Mouse (Mus musculus): ENCODE measurements at regions not wholly inside any gene's neighbourhood (a gene's known extent, or its start where the extent isn't known, plus 50 kb on each side); places are given as distances from the start of the nearest gene placed in this dataset.

DNA sequence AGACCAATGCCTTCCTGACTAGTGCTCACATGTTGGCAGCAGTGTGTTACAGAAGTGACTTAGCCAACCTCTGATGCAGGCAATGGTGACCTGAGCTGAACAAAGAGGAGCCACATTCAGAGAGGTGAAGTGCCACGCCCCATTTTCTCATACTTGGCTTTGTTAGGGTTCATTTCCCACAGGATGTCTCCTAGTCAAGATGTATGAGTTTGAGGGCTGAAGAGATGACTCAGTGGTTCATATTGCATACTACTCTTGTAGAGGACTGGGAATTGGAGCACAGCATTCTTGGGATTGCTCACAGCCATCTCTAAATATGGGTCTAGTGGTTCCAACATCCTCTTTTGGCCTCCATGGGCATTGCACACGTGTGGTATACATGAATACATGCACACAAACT lies 478.9 kb upstream of the Sox9 start:
- Histone ChIP-seq H3K9me3 (replicated peaks; ENCODE audit: control insufficient read depth, low read length) (no peaks in the 10 kb centered on the region), H3K9ac (replicated peaks; ENCODE audit: low read depth, low read length) (no peak overlapping the region), H3K4me1 (ENCODE audit: control insufficient read depth, insufficient read depth) (no peaks in the 10 kb centered on the region), H3K4me3 (ENCODE audit: low read depth, low read length) (no peak overlapping the region), H3K27me3 (ENCODE audit: control insufficient read depth, insufficient read depth, low read length) (no peaks in the 10 kb centered on the region), H3K36me3 (replicated peaks; ENCODE audit: control insufficient read depth, insufficient read depth, low read length) (no peaks in the 10 kb centered on the region), H3K27ac (ENCODE audit: low read depth) (no peak overlapping the region), H3K4me2 (ENCODE audit: low read depth, low read length) (no peak overlapping the region)
- DNase-seq (ENCODE audit: low spot score) (no peak), ATAC-seq (ENCODE audit: insufficient read depth, low read depth) (no peak)
- TF ChIP-seq CTCF (IDR thresholded peaks at IDR 0.05; ENCODE audit: low read depth) (no peak), EP300 (IDR thresholded peaks at IDR 0.05; ENCODE audit: low read depth) (no peak)
- 48% methylated on average over 2 of the region's 2 CpGs for WGBS

DNA sequence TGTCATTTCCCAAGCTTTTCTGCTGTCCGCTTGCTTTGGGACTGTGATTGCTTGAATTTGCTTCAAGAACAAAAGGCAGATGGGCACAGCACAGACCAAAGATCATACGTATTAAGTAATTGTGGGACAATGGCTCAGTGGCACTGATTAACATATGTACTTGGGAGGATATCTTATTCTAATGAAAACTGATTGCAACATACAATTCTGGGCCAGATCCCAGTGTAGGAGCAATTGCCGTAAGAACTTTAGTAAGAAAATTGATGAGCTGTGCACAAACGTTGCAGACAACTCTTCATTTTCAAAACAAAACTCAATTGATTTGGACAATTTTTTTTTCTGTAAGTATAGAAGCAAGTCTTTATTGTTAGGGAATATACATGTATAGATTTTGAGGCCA lies 456.2 kb upstream of the Sox9 start:
- no peak overlapping the region for H3K4me2 ChIP-seq (ENCODE audit: low read depth, low read length)
- no peak overlapping the region for H3K27ac ChIP-seq (ENCODE audit: low read depth)
- TF ChIP-seq CTCF (IDR thresholded peaks at IDR 0.05; ENCODE audit: low read depth) (no peak), EP300 (IDR thresholded peaks at IDR 0.05; ENCODE audit: low read depth) (no peak)
- H3K9ac ChIP-seq (replicated peaks; ENCODE audit: low read depth, low read length), result no peak overlapping the region
- no peaks in the 10 kb centered on the region for H3K36me3 ChIP-seq (replicated peaks; ENCODE audit: control insufficient read depth, insufficient read depth, low read length)
- DNase-seq (ENCODE audit: low spot score), result no peak
- 81% methylated on average over 4 of the region's 4 CpGs for WGBS
- H3K4me3 ChIP-seq (ENCODE audit: low read depth, low read length), result no peak overlapping the region
- no peaks in the 10 kb centered on the region for H3K4me1 ChIP-seq (ENCODE audit: control insufficient read depth, insufficient read depth)
- no peaks in the 10 kb centered on the region for H3K9me3 ChIP-seq (replicated peaks; ENCODE audit: control insufficient read depth, low read length)
- H3K27me3 ChIP-seq (ENCODE audit: control insufficient read depth, insufficient read depth, low read length), result no peaks in the 10 kb centered on the region
- ATAC-seq (ENCODE audit: insufficient read depth, low read depth), result no peak

DNA sequence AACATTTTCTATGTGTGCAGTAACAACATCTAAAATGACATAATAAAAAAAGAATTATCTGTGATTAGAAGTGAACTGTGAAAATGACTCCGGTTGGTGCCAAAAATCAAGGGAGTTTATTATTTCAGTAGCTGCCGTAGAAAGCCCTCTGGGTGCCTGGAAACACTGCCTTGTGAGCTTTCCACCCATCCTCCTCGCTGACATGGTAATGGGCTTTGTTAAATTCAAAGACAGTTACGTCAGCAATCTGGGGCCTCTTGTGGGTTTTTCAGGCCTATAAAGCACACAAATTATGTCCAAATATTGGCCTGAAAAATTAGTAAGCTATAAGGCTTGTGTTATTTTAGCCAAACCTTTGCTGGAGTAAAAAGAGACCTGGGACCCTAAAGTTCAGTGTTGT lies 454.4 kb upstream of the Sox9 start:
- no peak overlapping the region for H3K9ac ChIP-seq (replicated peaks; ENCODE audit: low read depth, low read length)
- H3K27ac ChIP-seq (ENCODE audit: low read depth), result no peak overlapping the region
- H3K4me1 ChIP-seq (ENCODE audit: control insufficient read depth, insufficient read depth), result no peaks in the 10 kb centered on the region
- no peak overlapping the region for H3K4me3 ChIP-seq (ENCODE audit: low read depth, low read length)
- no peak for ATAC-seq (ENCODE audit: insufficient read depth, low read depth)
- no peak overlapping the region for H3K4me2 ChIP-seq (ENCODE audit: low read depth, low read length)
- no peaks in the 10 kb centered on the region for H3K27me3 ChIP-seq (ENCODE audit: control insufficient read depth, insufficient read depth, low read length)
- TF ChIP-seq CTCF (IDR thresholded peaks at IDR 0.05; ENCODE audit: low read depth), result no peak
- no peak for TF ChIP-seq EP300 (IDR thresholded peaks at IDR 0.05; ENCODE audit: low read depth)
- peak; percentile 11 for DNase-seq (ENCODE audit: low spot score)
- 64% methylated on average over 4 of the region's 4 CpGs for WGBS
- no peaks in the 10 kb centered on the region for H3K9me3 ChIP-seq (replicated peaks; ENCODE audit: control insufficient read depth, low read length)
- no peaks in the 10 kb centered on the region for H3K36me3 ChIP-seq (replicated peaks; ENCODE audit: control insufficient read depth, insufficient read depth, low read length)

DNA sequence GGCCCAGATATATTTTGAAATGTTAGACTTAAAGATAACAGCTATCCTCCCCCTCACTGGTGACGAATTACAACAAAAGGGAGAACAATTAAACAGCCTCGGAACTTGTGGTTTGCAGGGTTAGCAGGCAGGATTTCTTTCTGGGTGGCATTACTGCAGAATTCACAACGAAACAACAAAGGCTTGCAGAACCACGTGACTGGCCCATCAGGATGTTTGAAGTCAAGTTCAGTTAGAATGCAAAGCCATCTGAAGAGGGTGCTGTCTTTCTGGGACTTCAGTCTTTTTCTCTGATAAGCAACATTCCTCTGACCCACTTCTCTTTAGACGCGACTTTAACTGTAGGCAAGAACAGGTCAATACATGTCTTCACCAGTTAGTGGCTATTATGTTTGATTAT lies 436.9 kb upstream of the Sox9 start:
- DNase-seq (ENCODE audit: low spot score), result no peak
- 24% methylated on average over 6 of the region's 6 CpGs for WGBS

DNA sequence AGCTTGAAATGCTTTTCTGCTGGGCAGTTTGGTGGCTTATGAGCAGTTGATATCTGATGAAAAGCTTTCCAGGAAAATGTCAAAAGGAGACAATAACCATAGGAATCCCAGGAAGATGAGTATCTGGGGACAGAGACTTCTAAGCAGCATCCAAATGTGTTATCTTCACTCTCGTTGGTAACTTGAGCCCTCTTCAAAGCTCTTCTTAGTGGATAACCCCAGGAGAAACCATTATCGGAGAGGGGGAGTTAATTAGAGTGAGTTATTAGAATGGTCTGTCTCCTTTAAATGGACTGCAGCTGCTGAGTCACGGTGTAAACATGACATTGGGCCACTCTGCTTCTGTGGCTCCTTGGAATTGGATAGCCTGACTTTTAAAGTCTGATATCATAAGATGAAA lies 436.4 kb upstream of the Sox9 start:
- H3K36me3 ChIP-seq (replicated peaks; ENCODE audit: control insufficient read depth, insufficient read depth, low read length), result no peaks in the 10 kb centered on the region
- no peaks in the 10 kb centered on the region for H3K4me1 ChIP-seq (ENCODE audit: control insufficient read depth, insufficient read depth)
- WGBS, result 31% methylated on average over 3 of the region's 3 CpGs
- no peak overlapping the region for H3K4me2 ChIP-seq (ENCODE audit: low read depth, low read length)
- no peaks in the 10 kb centered on the region for H3K27me3 ChIP-seq (ENCODE audit: control insufficient read depth, insufficient read depth, low read length)
- TF ChIP-seq EP300 (IDR thresholded peaks at IDR 0.05; ENCODE audit: low read depth) (no peak), CTCF (IDR thresholded peaks at IDR 0.05; ENCODE audit: low read depth) (no peak)
- no peak overlapping the region for H3K27ac ChIP-seq (ENCODE audit: low read depth)
- DNase-seq (ENCODE audit: low spot score) (no peak), ATAC-seq (ENCODE audit: insufficient read depth, low read depth) (no peak)
- no peak overlapping the region for H3K9ac ChIP-seq (replicated peaks; ENCODE audit: low read depth, low read length)
- H3K9me3 ChIP-seq (replicated peaks; ENCODE audit: control insufficient read depth, low read length), result no peaks in the 10 kb centered on the region
- H3K4me3 ChIP-seq (ENCODE audit: low read depth, low read length), result no peak overlapping the region

More for the DNA sequence above, 436.9 kb upstream of the Sox9 start:
- no peak overlapping the region for H3K9ac ChIP-seq (replicated peaks; ENCODE audit: low read depth, low read length)
- no peak overlapping the region for H3K4me3 ChIP-seq (ENCODE audit: low read depth, low read length)
- no peak overlapping the region for H3K4me2 ChIP-seq (ENCODE audit: low read depth, low read length)
- TF ChIP-seq EP300 (IDR thresholded peaks at IDR 0.05; ENCODE audit: low read depth) (no peak), CTCF (IDR thresholded peaks at IDR 0.05; ENCODE audit: low read depth) (no peak)
- H3K9me3 ChIP-seq (replicated peaks; ENCODE audit: control insufficient read depth, low read length), result no peaks in the 10 kb centered on the region
- no peaks in the 10 kb centered on the region for H3K4me1 ChIP-seq (ENCODE audit: control insufficient read depth, insufficient read depth)
- ATAC-seq (ENCODE audit: insufficient read depth, low read depth), result no peak
- H3K27ac ChIP-seq (ENCODE audit: low read depth), result no peak overlapping the region
- no peaks in the 10 kb centered on the region for H3K27me3 ChIP-seq (ENCODE audit: control insufficient read depth, insufficient read depth, low read length)
- H3K36me3 ChIP-seq (replicated peaks; ENCODE audit: control insufficient read depth, insufficient read depth, low read length), result no peaks in the 10 kb centered on the region

DNA sequence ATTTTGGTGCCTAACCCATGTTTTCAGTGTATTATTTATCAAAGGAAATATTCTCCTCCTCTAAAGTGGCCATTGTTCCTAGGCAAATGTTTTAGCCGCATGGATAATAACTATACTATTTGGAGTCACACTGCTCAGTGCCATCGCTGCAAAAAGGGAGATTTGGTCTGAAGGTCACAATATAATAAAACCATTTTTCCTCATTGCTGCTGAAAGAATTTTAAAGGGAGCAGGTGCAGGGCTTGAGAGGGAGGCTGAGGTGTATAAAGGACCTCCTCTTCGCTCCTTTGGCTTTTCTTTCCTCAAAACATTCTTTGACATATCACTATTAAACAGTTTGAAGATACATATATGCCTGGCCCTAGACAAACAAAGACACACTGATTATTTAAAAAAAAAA lies 435.9 kb upstream of the Sox9 start:
- DNase-seq (ENCODE audit: low spot score), result no peak
- H3K9ac ChIP-seq (replicated peaks; ENCODE audit: low read depth, low read length), result no peak overlapping the region
- H3K36me3 ChIP-seq (replicated peaks; ENCODE audit: control insufficient read depth, insufficient read depth, low read length), result no peaks in the 10 kb centered on the region
- no peak for ATAC-seq (ENCODE audit: insufficient read depth, low read depth)
- H3K27ac ChIP-seq (ENCODE audit: low read depth), result no peak overlapping the region
- H3K9me3 ChIP-seq (replicated peaks; ENCODE audit: control insufficient read depth, low read length), result no peaks in the 10 kb centered on the region
- no peak overlapping the region for H3K4me2 ChIP-seq (ENCODE audit: low read depth, low read length)
- WGBS, result 86% methylated on average over 3 of the region's 3 CpGs
- no peaks in the 10 kb centered on the region for H3K27me3 ChIP-seq (ENCODE audit: control insufficient read depth, insufficient read depth, low read length)
- TF ChIP-seq CTCF (IDR thresholded peaks at IDR 0.05; ENCODE audit: low read depth) (no peak), EP300 (IDR thresholded peaks at IDR 0.05; ENCODE audit: low read depth) (no peak)
- H3K4me1 ChIP-seq (ENCODE audit: control insufficient read depth, insufficient read depth), result no peaks in the 10 kb centered on the region
- no peak overlapping the region for H3K4me3 ChIP-seq (ENCODE audit: low read depth, low read length)
